8 mouse cellular contexts compared by ENCODE assay signal in genomic region chr5:110808061-110808631, GRCm38 (mm10). TPM values are rescaled to one million over a fixed set of nuclear protein-coding genes. Genes with fewer than 3 reads are reported as not detected.
DNase-seq lines count a peak whose midpoint lies in the region; ATAC-seq and TF ChIP-seq lines count a peak whose summit lies in the region.

No protein-coding gene starts in this region.

- DNase-seq in MEL-GATA-1-ER (ENCODE audit: extremely low read depth, low read depth), result peak; percentile 33
- peak; percentile 86 for DNase-seq in cerebellum, adult 8-10 months
- DNase-seq in forelimb bud, embryonic 11.5 days (ENCODE audit: low read depth, low spot score), result peak; percentile 72
- DNase-seq in layer of hippocampus, adult 9-11 months, result peak; percentile 84
- peak; percentile 74 for DNase-seq in ovary, adult 18-20 months (ENCODE audit: low spot score)
- peak; percentile 68 for DNase-seq in thymus, adult 2 months

- peak; percentile 70 to 71 for ATAC-seq in hematopoietic stem cell, adult 5-6 weeks (replicated peaks in 1 of 2; ENCODE audit: insufficient read depth in 1 of 2, low FRiP score in 2 of 2, low TSS enrichment in 1 of 2, low read depth in 1 of 2, poor library complexity in 2 of 2, severe bottlenecking in 2 of 2)
- ATAC-seq in lung, embryonic 16.5 days (ENCODE audit: low read depth), result peak; percentile 70

- H3K9me3 ChIP-seq in lung, embryonic 16.5 days (ENCODE audit: control insufficient read depth, low read length), result no peaks in the 10 kb centered on the region

- peak overlapping the region; percentile 74 for H3K27ac ChIP-seq in lung, embryonic 16.5 days (ENCODE audit: low read length)
- H3K27ac ChIP-seq in thymus, adult 2 months (ENCODE audit: control insufficient read depth, insufficient read depth, low read length), result peak overlapping the region; percentile 2; the same call in 1 of the 2 replicates

- 2% methylated on average over 14 of the region's 14 CpGs for WGBS in lung, embryonic 16.5 days
- 3% methylated on average over 14 of the region's 14 CpGs for WGBS in thymus, adult 2 months

- TF ChIP-seq POLR2A in thymus, adult 2 months (IDR thresholded peaks at IDR 0.05; ENCODE audit: control insufficient read depth, extremely low read depth, insufficient read depth, low read length, poor library complexity), result no peak

- H3K4me1 ChIP-seq in lung, embryonic 16.5 days (replicated peaks; ENCODE audit: control insufficient read depth, insufficient read depth, low read length), result peaks cover 13% of the 10 kb centered on the region
- peaks cover 20% of the 10 kb centered on the region for H3K4me1 ChIP-seq in thymus, adult 2 months (replicated peaks; ENCODE audit: control insufficient read depth, insufficient read depth, low read length)

- peak overlapping the region; percentile 81 for H3K4me3 ChIP-seq in lung, embryonic 16.5 days (ENCODE audit: low read length)
- H3K4me3 ChIP-seq in thymus, adult 2 months (ENCODE audit: control insufficient read depth, insufficient read depth, low read length), result peak overlapping the region; percentile 66

- H3K4me2 ChIP-seq in lung, embryonic 16.5 days (ENCODE audit: low read depth, low read length), result peak overlapping the region; percentile 91

- no peaks in the 10 kb centered on the region for H3K27me3 ChIP-seq in lung, embryonic 16.5 days (ENCODE audit: control insufficient read depth, insufficient read depth, low read depth, low read length)
- no peaks in the 10 kb centered on the region for H3K27me3 ChIP-seq in thymus, adult 2 months (ENCODE audit: control insufficient read depth, insufficient read depth, low read length)

- 0 out of 2 replicates have a peak, but pooled peaks have one; percentile 20 for TF ChIP-seq CTCF in thymus, adult 2 months (IDR thresholded peaks at IDR 0.05; ENCODE audit: borderline replicate concordance, control insufficient read depth, extremely low read depth, insufficient read depth, low read length, poor library complexity)

- H3K36me3 ChIP-seq in lung, embryonic 16.5 days (ENCODE audit: control insufficient read depth, insufficient read depth, low read length), result peaks cover 10% of the 10 kb centered on the region
- H3K36me3 ChIP-seq in thymus, adult 2 months (ENCODE audit: control insufficient read depth, insufficient read depth, low read length), result no peaks in the 10 kb centered on the region

- H3K9ac ChIP-seq in lung, embryonic 16.5 days (ENCODE audit: low read length), result peak overlapping the region; percentile 97

RNA-seq across cellular contexts. Expression of gene Ulk1, which starts 1.8 kb away (rescaled TPM):
- total RNA-seq in hematopoietic stem cell, adult 5-6 weeks (2017), result 15.6 and 24.0 TPM in 2 replicates
- 13.1 and 16.3 TPM in 2 replicates for polyA plus RNA-seq in lung, embryonic 16.5 days (2015; fragmentation: Nextera tagmentation; extraction: Ambion mirVana)
- 130 and 136 TPM in 2 replicates for polyA plus RNA-seq in thymus, adult 2 months (2012; rRNA removed)

RNA-seq across cellular contexts. Expression of gene Pus1, which starts 27.7 kb away (rescaled TPM):
- 46.0 and 75.6 TPM in 2 replicates for total RNA-seq in hematopoietic stem cell, adult 5-6 weeks (2017)
- polyA plus RNA-seq in lung, embryonic 16.5 days (2015; fragmentation: Nextera tagmentation; extraction: Ambion mirVana), result 25.2 and 27.8 TPM in 2 replicates
- polyA plus RNA-seq in thymus, adult 2 months (2012; rRNA removed), result 27.4 and 28.5 TPM in 2 replicates

RNA-seq across cellular contexts. Expression of gene Hscb, which starts 31.4 kb away (rescaled TPM):
- total RNA-seq in hematopoietic stem cell, adult 5-6 weeks (2017), result 76.1 and 99.3 TPM in 2 replicates
- 28.1 and 33.1 TPM in 2 replicates for polyA plus RNA-seq in lung, embryonic 16.5 days (2015; fragmentation: Nextera tagmentation; extraction: Ambion mirVana)
- 20.6 and 23.1 TPM in 2 replicates for polyA plus RNA-seq in thymus, adult 2 months (2012; rRNA removed)

RNA-seq across cellular contexts. Expression of gene Chek2, which starts 31.6 kb away (rescaled TPM):
- total RNA-seq in hematopoietic stem cell, adult 5-6 weeks (2017), result 37.2 and 42.2 TPM in 2 replicates
- polyA plus RNA-seq in lung, embryonic 16.5 days (2015; fragmentation: Nextera tagmentation; extraction: Ambion mirVana), result 32.1 and 34.2 TPM in 2 replicates
- 16.1 and 16.3 TPM in 2 replicates for polyA plus RNA-seq in thymus, adult 2 months (2012; rRNA removed)

RNA-seq across cellular contexts. Expression of gene Ep400, which starts 37.6 kb away (rescaled TPM):
- 47.0 and 56.7 TPM in 2 replicates for total RNA-seq in hematopoietic stem cell, adult 5-6 weeks (2017)
- 41.8 and 46.3 TPM in 2 replicates for polyA plus RNA-seq in lung, embryonic 16.5 days (2015; fragmentation: Nextera tagmentation; extraction: Ambion mirVana)
- polyA plus RNA-seq in thymus, adult 2 months (2012; rRNA removed), result 155 and 211 TPM in 2 replicates

Comparison
In these comparisons a context has a peak if more than half of its experiments do, and no peak if none do; other contexts are left out.
1. Peak in every context shown above with its lines: DNase-seq, ATAC-seq, H3K4me3 ChIP-seq and H3K27ac ChIP-seq.
2. DNase-seq: peak in every context shown above with its lines; median percentile 86 in cerebellum, adult 8-10 months; 84 in layer of hippocampus, adult 9-11 months; 74 in ovary, adult 18-20 months; 72 in forelimb bud, embryonic 11.5 days; 68 in thymus, adult 2 months; 33 in MEL-GATA-1-ER.